Mouse (Mus musculus): ENCODE data around the gene Mical2. TPM values are rescaled to one million over a fixed set of nuclear protein-coding genes. Genes with fewer than 3 reads are reported as not detected.

The Mical2 gene
- total RNA-seq, 2 experiments from 2014 or later, result 691 to 703 TPM

DNA sequence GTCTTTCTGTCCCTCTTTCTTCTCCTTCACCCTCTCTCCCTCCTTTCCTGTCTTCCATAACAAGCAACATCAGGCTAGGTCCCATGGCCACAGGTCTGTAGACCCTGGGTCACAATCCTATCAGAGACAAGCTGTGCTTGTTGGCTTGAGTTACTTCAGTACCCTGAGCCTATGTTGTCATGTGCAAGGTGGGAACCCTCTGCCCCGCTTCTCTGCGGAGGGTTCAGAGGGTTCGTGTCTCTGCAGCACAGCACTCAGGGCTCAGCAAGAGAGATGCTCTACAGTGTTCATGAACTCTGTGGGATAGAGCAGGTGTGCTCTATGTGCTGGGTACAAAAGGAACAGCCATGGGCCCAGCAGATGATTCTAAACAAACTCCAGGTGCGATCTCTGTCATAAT, 16.0 kb upstream of the Mical2 start:
- DNase-seq, result no peak

DNA sequence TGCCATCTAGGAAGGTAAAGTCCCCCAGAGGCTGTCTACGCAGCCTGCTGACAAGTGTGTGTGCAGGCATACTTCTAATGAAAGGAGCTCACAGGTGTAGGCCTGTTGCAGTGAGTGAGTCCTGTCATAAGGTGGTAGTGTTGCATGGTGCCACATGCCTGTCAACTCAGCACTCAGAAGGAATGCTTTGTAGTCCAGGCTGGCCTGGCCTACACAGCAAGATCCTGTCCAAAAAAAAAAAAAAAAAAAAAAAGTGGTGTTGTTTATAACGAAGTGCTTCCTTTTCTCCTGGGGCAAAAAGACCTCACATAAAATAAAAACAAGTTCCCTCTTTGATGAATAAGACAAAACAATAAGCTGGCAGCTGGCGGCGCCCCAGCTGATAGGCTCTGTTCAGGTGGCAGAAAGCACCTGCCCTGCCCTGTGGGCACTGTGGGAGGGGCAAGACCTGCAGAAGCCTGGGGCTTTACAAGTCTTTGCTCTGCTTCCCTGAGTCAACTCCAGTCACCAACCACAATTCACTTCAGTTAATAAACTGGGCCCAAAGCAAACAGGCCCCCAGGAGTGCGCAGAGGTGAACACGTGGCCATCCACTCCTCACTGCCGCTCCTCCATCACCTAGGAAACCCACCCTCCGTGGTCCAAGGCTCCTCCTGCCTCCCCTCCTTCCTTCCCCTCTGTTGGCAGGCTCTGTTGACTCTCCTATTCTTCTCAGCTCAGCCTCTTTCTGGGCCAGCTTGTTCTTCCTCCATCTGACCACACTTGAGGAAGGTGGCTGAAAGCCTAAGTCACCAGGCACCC, 12.5 kb upstream of the Mical2 start:
- peak in 1 of 2 experiments; percentile 20 for DNase-seq

DNA sequence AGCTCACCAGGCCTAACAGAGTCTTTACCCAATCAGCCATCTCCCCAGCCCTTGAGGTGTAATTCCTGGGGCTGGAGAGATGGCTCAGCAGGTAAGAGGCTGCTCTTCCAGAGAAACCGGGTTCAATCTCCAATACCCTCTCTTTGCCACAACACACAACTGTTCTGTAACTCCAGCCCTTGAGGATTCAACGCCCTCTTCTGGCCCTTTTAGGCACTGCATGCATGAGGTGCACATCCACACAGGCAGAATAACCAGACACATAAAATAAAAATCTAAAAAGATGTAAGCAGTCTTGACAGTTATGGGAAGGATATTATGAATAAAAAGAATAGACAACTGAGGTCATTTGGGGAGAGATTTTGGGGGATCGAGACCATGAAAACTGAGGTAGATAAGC, 9.8 kb upstream of the Mical2 start:
- no peak for DNase-seq

DNA sequence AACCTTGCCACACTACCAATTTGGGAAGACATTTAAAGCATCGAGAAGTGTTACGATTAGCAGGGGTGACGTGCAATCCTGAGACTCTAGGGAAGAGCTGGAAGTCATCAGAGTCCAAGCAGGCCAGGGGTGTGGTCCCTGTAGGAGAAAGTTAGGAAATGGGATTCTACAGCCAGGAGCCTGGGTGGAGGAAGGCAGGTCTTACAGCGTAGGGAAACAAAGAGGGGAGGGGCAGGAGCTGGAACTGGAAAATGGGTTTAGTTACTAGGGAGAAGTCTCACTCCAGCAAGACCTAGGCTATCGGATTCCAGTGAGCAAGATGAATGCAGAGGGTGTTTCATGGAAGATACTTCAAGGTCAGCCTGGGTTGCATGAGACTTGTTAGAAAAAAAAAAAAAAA, 8.9 kb upstream of the Mical2 start:
- no peak for DNase-seq

DNA sequence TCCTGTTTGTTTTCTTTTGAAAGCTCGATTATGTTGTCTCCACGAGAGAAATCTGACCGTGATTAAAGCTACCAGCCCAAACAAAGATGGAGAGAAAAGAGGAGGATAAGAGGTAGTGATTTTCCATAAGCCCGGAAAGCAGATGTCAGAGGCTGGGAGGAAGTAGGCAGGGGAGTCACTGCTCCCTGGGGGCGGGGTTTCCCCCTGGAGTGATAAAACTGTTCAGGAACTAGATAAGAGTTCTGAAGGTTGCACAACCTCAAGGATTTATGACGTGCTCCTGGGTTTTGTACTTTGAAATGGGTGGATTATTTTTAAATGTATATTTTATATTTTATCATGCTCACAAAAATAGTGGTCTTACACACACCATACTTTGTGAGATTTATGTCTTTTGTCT, 8.4 kb upstream of the Mical2 start:
- DNase-seq, result no peak

DNA sequence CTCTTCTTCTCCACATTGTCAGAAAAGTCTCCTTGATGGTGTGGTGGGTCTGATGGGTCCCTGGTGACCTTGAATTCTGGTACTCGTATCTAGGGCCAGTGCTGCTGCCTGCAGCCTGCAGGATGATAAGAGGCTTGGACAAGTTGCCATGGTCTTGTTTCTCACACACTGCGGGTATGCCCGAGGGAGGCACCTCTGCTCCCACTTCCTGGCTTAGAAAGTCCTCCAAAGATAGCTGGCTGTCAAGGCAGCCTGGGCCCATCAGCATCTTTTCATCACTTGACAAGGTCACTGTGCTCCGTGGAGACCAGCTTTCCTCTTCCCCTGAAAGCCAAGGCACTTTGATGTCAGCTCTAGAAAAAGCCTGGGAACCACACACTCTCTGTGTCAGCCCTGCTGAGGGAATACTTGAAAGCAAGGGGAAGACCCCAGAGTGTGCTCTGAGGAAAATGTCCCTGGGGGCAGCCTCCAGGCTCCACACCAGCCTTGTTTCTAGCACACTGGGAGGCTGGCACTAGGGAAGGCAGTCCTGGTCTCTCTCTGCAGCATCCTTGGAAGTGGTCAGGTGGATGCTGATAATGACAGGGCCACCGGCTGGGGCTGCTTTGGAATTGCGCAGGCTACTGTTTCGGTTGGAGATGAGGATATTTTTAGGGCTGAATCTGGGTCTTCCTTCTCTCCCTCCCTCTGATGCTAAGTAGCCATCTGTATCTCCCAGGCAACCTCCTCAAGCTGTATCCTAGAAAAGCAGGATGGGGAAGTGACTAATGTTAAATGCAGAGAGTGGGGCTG, 2.7 kb upstream of the Mical2 start:
- DNase-seq, result no peak

DNA sequence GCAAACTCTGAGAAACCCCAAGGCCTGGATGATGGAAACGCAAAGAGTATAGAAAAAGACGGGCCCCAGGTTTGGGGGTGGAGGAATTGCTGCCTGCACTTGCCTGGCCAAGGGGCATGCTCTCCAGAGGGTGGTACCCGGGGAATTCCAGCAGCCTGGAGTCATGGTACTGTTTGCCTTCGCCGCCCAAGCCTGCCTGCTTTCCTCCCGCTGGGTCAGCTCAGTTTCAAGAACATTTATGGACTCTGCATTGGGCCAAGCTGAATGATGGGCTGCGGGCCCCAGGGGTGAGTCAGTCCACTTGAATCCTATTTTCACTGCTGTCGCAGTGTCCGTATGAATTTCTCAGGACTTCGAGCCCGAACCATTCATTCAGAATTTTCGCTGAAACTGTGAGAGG, 802 bp upstream of the Mical2 start:
- no peak for DNase-seq

GRCm38 (mm10) chr7:112226446-112227265, 1.0 kb downstream of the Mical2 start:
- DNase-seq, result no peak

- DNase-seq, result no peak
These were observed 1.6 kb downstream of the Mical2 start for GRCm38 (mm10) chr7:112227266-112227562.

GRCm38 (mm10) chr7:112228827-112229498, 3.3 kb downstream of the Mical2 start:
- DNase-seq, result no peak

DNA sequence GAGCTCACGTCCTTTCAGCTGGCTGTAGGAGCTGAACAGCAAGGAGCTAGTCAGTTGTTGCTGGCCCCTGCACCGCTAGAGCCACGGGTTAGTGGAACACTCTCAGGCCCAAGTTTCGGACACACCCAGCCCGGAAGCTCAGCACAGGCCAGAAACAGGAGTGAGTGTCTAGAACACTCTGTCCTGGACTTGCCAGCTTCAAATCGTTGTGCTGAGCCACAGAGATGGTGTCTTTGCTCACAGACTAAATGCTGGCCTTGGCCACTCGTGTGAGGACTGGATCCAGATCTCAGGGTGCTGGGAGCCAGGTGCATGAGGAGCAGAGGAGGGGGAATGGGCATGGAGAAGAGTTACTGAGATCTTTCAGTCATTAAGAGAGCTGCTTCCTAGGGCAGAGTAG, 6.1 kb downstream of the Mical2 start:
- DNase-seq, result no peak

- peak; percentile 72 to 76 for DNase-seq
These were observed 7.8 kb downstream of the Mical2 start for GRCm38 (mm10) chr7:112233345-112234005.

DNA sequence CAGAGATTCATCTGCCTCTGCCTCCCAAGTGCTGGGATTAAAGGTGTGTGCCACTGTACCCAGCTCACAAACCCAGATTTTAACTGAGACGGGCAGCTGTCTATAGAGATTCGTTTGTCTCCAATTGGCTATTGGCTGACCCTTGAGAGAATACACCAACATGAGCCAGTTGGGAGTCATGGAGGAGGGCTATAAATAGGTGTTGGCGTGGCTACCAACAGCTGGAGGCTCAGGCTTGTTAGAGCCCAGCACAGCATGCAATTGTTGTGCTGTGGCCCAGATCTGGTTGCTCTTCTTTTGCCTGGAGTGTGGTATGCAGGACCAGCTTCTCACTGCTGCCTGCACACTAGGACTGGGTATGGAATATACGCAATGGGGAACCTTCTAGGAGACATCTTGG, 8.8 kb downstream of the Mical2 start:
- DNase-seq, result no peak

- no peak for DNase-seq
These were observed 9.8 kb downstream of the Mical2 start for GRCm38 (mm10) chr7:112235493-112235892.

DNA sequence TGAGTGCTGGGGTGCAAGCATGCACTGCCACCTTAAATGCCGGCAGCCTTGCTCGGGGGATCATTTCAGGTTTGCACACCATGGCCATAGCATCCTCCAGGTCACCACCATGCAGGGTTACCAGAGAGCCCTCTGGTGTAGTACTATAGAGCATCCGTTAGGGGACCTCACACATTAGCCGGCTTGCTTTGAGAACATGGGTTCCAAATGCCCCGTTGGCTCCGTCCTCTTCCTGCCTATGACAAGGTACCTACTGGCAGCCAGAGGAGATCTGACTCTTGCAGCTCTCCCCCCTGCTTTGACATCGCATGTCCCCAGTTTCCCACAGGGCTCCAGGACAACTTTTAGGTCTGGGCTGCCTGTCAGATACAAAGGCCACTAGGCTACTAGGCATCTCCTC, 11.6 kb downstream of the Mical2 start:
- DNase-seq, result no peak

GRCm38 (mm10) chr7:112237868-112238267, 12.2 kb downstream of the Mical2 start:
- no peak for DNase-seq

DNA sequence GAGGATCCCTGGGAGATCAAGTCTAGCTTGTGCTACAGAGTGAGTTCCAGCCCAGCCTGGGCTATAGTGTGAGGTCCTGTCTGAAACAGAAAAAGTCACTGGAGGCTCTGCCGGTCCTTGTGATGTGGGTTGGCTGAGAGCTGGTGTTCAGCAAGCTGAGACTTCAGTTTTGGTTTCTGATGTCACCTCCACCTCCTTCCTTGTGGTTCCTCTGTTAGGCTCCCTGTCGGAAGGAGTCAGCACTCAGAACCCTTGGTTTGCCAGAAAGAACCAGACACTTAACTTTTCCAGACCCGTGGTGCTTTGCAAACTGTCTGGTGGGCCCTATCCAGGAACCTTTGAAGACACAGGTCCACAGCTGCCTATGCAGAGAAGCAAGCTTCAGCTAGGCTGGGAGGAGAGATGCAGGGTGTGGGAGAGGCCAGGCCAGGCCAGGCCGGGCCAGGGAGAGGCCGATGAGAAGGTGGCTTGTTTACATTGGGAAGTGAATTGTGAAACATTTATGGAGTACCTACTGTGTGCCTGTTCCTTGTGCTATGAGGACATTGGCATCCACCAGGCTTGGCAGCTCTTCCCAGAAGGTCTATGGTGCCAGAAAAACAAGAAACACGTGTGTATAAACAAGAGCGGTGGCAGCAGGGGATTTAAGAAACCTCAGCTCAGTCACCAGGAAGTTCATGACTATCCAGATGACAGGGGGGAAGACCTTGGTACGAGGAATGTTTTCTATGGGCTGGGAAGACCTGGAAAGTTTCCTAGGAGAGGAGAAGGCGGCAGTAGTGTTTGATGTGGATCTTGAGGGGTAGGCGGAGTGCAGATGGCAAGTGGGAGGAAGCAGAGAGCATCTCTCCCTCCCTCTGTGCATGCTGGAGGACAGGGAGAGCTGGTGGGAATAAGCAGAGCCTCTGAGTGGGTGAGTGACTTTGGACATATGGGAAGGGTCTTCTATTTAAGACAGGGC, 13.4 kb downstream of the Mical2 start:
- peak; percentile 80 to 82 for DNase-seq

GRCm38 (mm10) chr7:112240748-112241147, 15.1 kb downstream of the Mical2 start:
- DNase-seq, result no peak

- DNase-seq, result peak; percentile 75 to 77
These were observed 15.7 kb downstream of the Mical2 start for GRCm38 (mm10) chr7:112241211-112241944.

- DNase-seq, result no peak
These were observed 16.3 kb downstream of the Mical2 start for GRCm38 (mm10) chr7:112241945-112242329.
